8 mouse cellular contexts compared by ENCODE assay signal in genomic region chr10:110879426-110880066, GRCm38 (mm10). TPM values are rescaled to one million over a fixed set of nuclear protein-coding genes. Genes with fewer than 3 reads are reported as not detected.
DNase-seq lines count a peak whose midpoint lies in the region; ATAC-seq lines count a peak whose summit lies in the region.

No protein-coding gene starts in this region.

- no peak overlapping the region; the same call in 1 of the 2 replicates for H3K9ac ChIP-seq in kidney, embryonic 16.5 days (replicated peaks; ENCODE audit: low read length)

- no peaks in the 10 kb centered on the region for H3K9me3 ChIP-seq in kidney, embryonic 16.5 days (ENCODE audit: low read length)

- peaks cover 25% of the 10 kb centered on the region for H3K4me1 ChIP-seq in kidney, embryonic 16.5 days (ENCODE audit: insufficient read depth, low read length)

- no peaks in the 10 kb centered on the region for H3K27me3 ChIP-seq in kidney, embryonic 16.5 days (ENCODE audit: insufficient read depth, low read length)

- H3K4me2 ChIP-seq in kidney, embryonic 16.5 days (replicated peaks; ENCODE audit: low read depth, low read length) = peak overlapping the region; percentile 29; the same call in 1 of the 2 replicates

- 9% methylated on average over 7 of the region's 7 CpGs for WGBS in kidney, embryonic 16.5 days

- H3K36me3 ChIP-seq in kidney, embryonic 16.5 days (ENCODE audit: insufficient read depth, low read length) = no peaks in the 10 kb centered on the region

- peak overlapping the region; percentile 81 for H3K27ac ChIP-seq in kidney, embryonic 16.5 days (ENCODE audit: low read length)

- H3K4me3 ChIP-seq in kidney, embryonic 16.5 days (ENCODE audit: low read length) = no peak overlapping the region

- DNase-seq in ovary, adult 18-20 months (ENCODE audit: low spot score) = peak; percentile 25
- no peak for DNase-seq in ovary, postnatal 14 days (ENCODE audit: low spot score)
- DNase-seq in heart, adult 18-20 months = peak; percentile 51 to 65
- DNase-seq in skeletal muscle tissue, adult 2 months (ENCODE audit: low read depth, low spot score) = peak; percentile 57
- DNase-seq in spleen, postnatal 36 days (ENCODE audit: low spot score in 2 of 2) = no peak
- DNase-seq in spleen, adult 18-20 months = no peak
- DNase-seq in adrenal gland, postnatal 36 days = no peak

- peak; percentile 88 for ATAC-seq in kidney, embryonic 16.5 days (ENCODE audit: low FRiP score, low TSS enrichment)

RNA-seq across cellular contexts. Expression of gene Csrp2, which starts 40.0 kb away (rescaled TPM):
- 10 to 100 TPM; 28.4 to 32.3 TPM for total RNA-seq in heart, adult 18-20 months (2021)
- polyA plus RNA-seq in kidney, embryonic 16.5 days (2015; fragmentation: Nextera tagmentation; extraction: Ambion mirVana) = 210 and 244 TPM in 2 replicates
- 100 to 1,000 TPM; 188 to 212 TPM for total RNA-seq in adrenal gland, postnatal 36 days (2021)

Comparison
In these comparisons a context has a peak if more than half of its experiments do, and no peak if none do; other contexts are left out.
1. DNase-seq: peak in ovary, adult 18-20 months (single experiment), heart, adult 18-20 months (2 of 2) and skeletal muscle tissue, adult 2 months (single experiment); none in ovary, postnatal 14 days (single experiment), spleen, postnatal 36 days (0 of 2), spleen, adult 18-20 months (0 of 2) and adrenal gland, postnatal 36 days (0 of 2).
2. RNA of gene Csrp2, which starts 40.0 kb away (total RNA-seq): 188 to 212 TPM in adrenal gland, postnatal 36 days; 28.4 to 32.3 TPM in heart, adult 18-20 months; every median in the first group is over 4 times any median in the second.